20 mouse cellular contexts compared by ENCODE assay signal in genomic region chr3:116773836-116774235, GRCm38 (mm10). TPM values are rescaled to one million over a fixed set of nuclear protein-coding genes. Genes with fewer than 3 reads are reported as not detected.
DNase-seq lines count a peak whose midpoint lies in the region; ATAC-seq and TF ChIP-seq lines count a peak whose summit lies in the region.
"Had no signal": no experiment of that assay in that cellular context is flagged by ENCODE, and none has a peak within 500 bp of the region (broad histone marks: within the 10 kb centered on the region; RNA-seq: fewer than 3 reads in every experiment).

No protein-coding gene starts in this region.

- 0 out of 2 replicates have a peak, but pooled peaks have one; percentile 33 for ATAC-seq in heart, postnatal 0 days (ENCODE audit: insufficient read depth, low read depth)
- ATAC-seq in heart, embryonic 11.5 days (replicated peaks; ENCODE audit: insufficient number of reproducible peaks, low FRiP score, low TSS enrichment), result no peak
- no peak for ATAC-seq in midbrain, embryonic 16.5 days
- no peak for ATAC-seq in hindbrain, postnatal 0 days
- ATAC-seq: forebrain, embryonic 15.5 days; intestine, embryonic 15.5 days had no signal

- H3K36me3 ChIP-seq in heart, postnatal 0 days (replicated peaks; ENCODE audit: control insufficient read depth, insufficient read depth, low read length), result peaks cover 87% of the 10 kb centered on the region
- peaks cover 31% of the 10 kb centered on the region for H3K36me3 ChIP-seq in heart, embryonic 11.5 days (ENCODE audit: control insufficient read depth, insufficient read depth, low read length)
- H3K36me3 ChIP-seq in ES-Bruce4 (ENCODE audit: control insufficient read depth, insufficient read depth, low read length, poor library complexity, severe bottlenecking), result no peaks in the 10 kb centered on the region
- H3K36me3 ChIP-seq in midbrain, embryonic 16.5 days (ENCODE audit: control insufficient read depth, insufficient read depth, low read length), result peaks cover 26% of the 10 kb centered on the region
- H3K36me3 ChIP-seq in hindbrain, postnatal 0 days (ENCODE audit: insufficient read depth, low read length), result peaks cover 48% of the 10 kb centered on the region

- no peak overlapping the region for H3K9ac ChIP-seq in heart, postnatal 0 days (replicated peaks; ENCODE audit: low read depth, low read length)
- H3K9ac ChIP-seq in heart, embryonic 11.5 days (ENCODE audit: low read depth, low read length), result no peak overlapping the region
- no peak overlapping the region for H3K9ac ChIP-seq in ES-Bruce4 (ENCODE audit: low read depth, poor library complexity, severe bottlenecking)
- H3K9ac ChIP-seq in midbrain, embryonic 16.5 days (ENCODE audit: low read depth, low read length), result no peak overlapping the region
- H3K9ac ChIP-seq in hindbrain, postnatal 0 days (replicated peaks; ENCODE audit: low read length), result no peak overlapping the region
- H3K9ac ChIP-seq: embryonic facial prominence, embryonic 12.5 days; forebrain, embryonic 15.5 days; heart, embryonic 12.5 days; hindbrain, embryonic 13.5 days; intestine, embryonic 15.5 days had no signal

- no peak overlapping the region for H3K4me3 ChIP-seq in heart, postnatal 0 days (ENCODE audit: low read depth, low read length)
- no peak overlapping the region for H3K4me3 ChIP-seq in heart, embryonic 11.5 days (ENCODE audit: low read depth, low read length)
- H3K4me3 ChIP-seq in ES-Bruce4 (ENCODE audit: low read depth, low read length), result peak overlapping the region; percentile 7
- no peak overlapping the region for H3K4me3 ChIP-seq in midbrain, embryonic 16.5 days (ENCODE audit: low read depth, low read length)
- H3K4me3 ChIP-seq in hindbrain, postnatal 0 days (ENCODE audit: low read length), result no peak overlapping the region
- H3K4me3 ChIP-seq: embryonic facial prominence, embryonic 12.5 days; forebrain, embryonic 15.5 days; heart, adult 2 months; heart, embryonic 12.5 days; hindbrain, embryonic 13.5 days; intestine, embryonic 15.5 days had no signal

- no peak for DNase-seq in heart, postnatal 0 days (ENCODE audit: low spot score)
- peak; percentile 28 for DNase-seq in WW6 (ENCODE audit: low read depth, low spot score)
- DNase-seq in hindbrain, postnatal 0 days (ENCODE audit: low spot score), result no peak
- DNase-seq in cerebellum, adult 18-20 months, result no peak
- DNase-seq: adrenal gland, adult 8-10 months; adrenal gland, postnatal 36 days; cerebellum, adult 11 months; cerebellum, adult 9-10 months; cerebellum, postnatal 25 days; gastrocnemius, postnatal 10 days; heart, adult 2 months; heart, postnatal 4 days had no signal

- H3K27ac ChIP-seq in heart, postnatal 0 days (ENCODE audit: low read depth), result no peak overlapping the region
- H3K27ac ChIP-seq in heart, embryonic 11.5 days (ENCODE audit: low read depth, low read length), result no peak overlapping the region
- H3K27ac ChIP-seq in ES-Bruce4 (ENCODE audit: insufficient read depth, low read length), result no peak overlapping the region
- H3K27ac ChIP-seq in midbrain, embryonic 16.5 days (ENCODE audit: low read length), result no peak overlapping the region
- no peak overlapping the region for H3K27ac ChIP-seq in hindbrain, postnatal 0 days
- H3K27ac ChIP-seq: embryonic facial prominence, embryonic 12.5 days; forebrain, embryonic 15.5 days; heart, adult 2 months; hindbrain, embryonic 13.5 days; intestine, embryonic 15.5 days had no signal

- H3K4me2 ChIP-seq in heart, postnatal 0 days (ENCODE audit: low read depth, low read length), result no peak overlapping the region
- no peak overlapping the region for H3K4me2 ChIP-seq in heart, embryonic 11.5 days
- H3K4me2 ChIP-seq in midbrain, embryonic 16.5 days (ENCODE audit: low read length), result no peak overlapping the region
- H3K4me2 ChIP-seq in hindbrain, postnatal 0 days (ENCODE audit: low read depth, low read length), result no peak overlapping the region
- H3K4me2 ChIP-seq: embryonic facial prominence, embryonic 12.5 days; forebrain, embryonic 15.5 days; heart, embryonic 12.5 days; hindbrain, embryonic 13.5 days; intestine, embryonic 15.5 days had no signal

- no peaks in the 10 kb centered on the region for H3K4me1 ChIP-seq in heart, postnatal 0 days (ENCODE audit: control insufficient read depth, insufficient read depth)
- H3K4me1 ChIP-seq in heart, embryonic 11.5 days (ENCODE audit: control insufficient read depth, insufficient read depth, low read length), result no peaks in the 10 kb centered on the region
- no peaks in the 10 kb centered on the region for H3K4me1 ChIP-seq in ES-Bruce4 (ENCODE audit: control insufficient read depth, insufficient read depth, low read length)
- H3K4me1 ChIP-seq in midbrain, embryonic 16.5 days (ENCODE audit: control insufficient read depth, insufficient read depth, low read length), result no peaks in the 10 kb centered on the region
- no peaks in the 10 kb centered on the region for H3K4me1 ChIP-seq in hindbrain, postnatal 0 days (ENCODE audit: insufficient read depth, low read length)
- H3K4me1 ChIP-seq: embryonic facial prominence, embryonic 12.5 days; forebrain, embryonic 15.5 days; heart, embryonic 12.5 days; hindbrain, embryonic 13.5 days; intestine, embryonic 15.5 days had no signal

- no peak for TF ChIP-seq EP300 in heart, postnatal 0 days (IDR thresholded peaks at IDR 0.05; ENCODE audit: low read depth)
- no peak for TF ChIP-seq EP300 in ES-Bruce4 (IDR thresholded peaks at IDR 0.05; ENCODE audit: insufficient read depth, low read depth, low read length)

- 76% methylated on average over 12 of the region's 12 CpGs for WGBS in heart, postnatal 0 days
- 88% methylated on average over 12 of the region's 12 CpGs for WGBS in heart, embryonic 11.5 days (ENCODE audit: insufficient replicate concordance)
- 91% methylated on average over 12 of the region's 12 CpGs for WGBS in midbrain, embryonic 16.5 days
- 86% methylated on average over 12 of the region's 12 CpGs for WGBS in hindbrain, postnatal 0 days

- no peaks in the 10 kb centered on the region for H3K9me3 ChIP-seq in heart, postnatal 0 days (replicated peaks; ENCODE audit: control insufficient read depth, low read length)
- no peaks in the 10 kb centered on the region for H3K9me3 ChIP-seq in heart, embryonic 11.5 days (replicated peaks; ENCODE audit: control insufficient read depth, low read length)
- no peaks in the 10 kb centered on the region for H3K9me3 ChIP-seq in ES-Bruce4 (replicated peaks; ENCODE audit: control insufficient read depth, insufficient read depth, low read length, poor library complexity, severe bottlenecking)
- no peaks in the 10 kb centered on the region for H3K9me3 ChIP-seq in midbrain, embryonic 16.5 days (replicated peaks; ENCODE audit: control insufficient read depth, low read length, poor library complexity, severe bottlenecking)
- no peaks in the 10 kb centered on the region for H3K9me3 ChIP-seq in hindbrain, postnatal 0 days (ENCODE audit: low read length)
- H3K9me3 ChIP-seq: embryonic facial prominence, embryonic 12.5 days; forebrain, embryonic 15.5 days; heart, embryonic 12.5 days; hindbrain, embryonic 13.5 days; intestine, embryonic 15.5 days had no signal

- TF ChIP-seq POLR2A in ES-Bruce4 (IDR thresholded peaks at IDR 0.05; ENCODE audit: insufficient read depth, low read length), result no peak

- no peaks in the 10 kb centered on the region for H3K27me3 ChIP-seq in heart, postnatal 0 days (ENCODE audit: control insufficient read depth, insufficient read depth, low read length)
- no peaks in the 10 kb centered on the region for H3K27me3 ChIP-seq in heart, embryonic 11.5 days (ENCODE audit: control insufficient read depth, insufficient read depth, low read length)
- H3K27me3 ChIP-seq in ES-Bruce4 (ENCODE audit: control insufficient read depth, insufficient read depth, low read length, poor library complexity, severe bottlenecking), result no peaks in the 10 kb centered on the region
- H3K27me3 ChIP-seq in midbrain, embryonic 16.5 days (ENCODE audit: control insufficient read depth, insufficient read depth, low read depth, low read length), result no peaks in the 10 kb centered on the region
- H3K27me3 ChIP-seq in hindbrain, postnatal 0 days (ENCODE audit: insufficient read depth, low read length), result no peaks in the 10 kb centered on the region
- H3K27me3 ChIP-seq: embryonic facial prominence, embryonic 12.5 days; forebrain, embryonic 15.5 days; heart, embryonic 12.5 days; hindbrain, embryonic 13.5 days; intestine, embryonic 15.5 days had no signal

- no peak for TF ChIP-seq CTCF in heart, postnatal 0 days (IDR thresholded peaks at IDR 0.05; ENCODE audit: low read depth)
- no peak for TF ChIP-seq CTCF in ES-Bruce4 (IDR thresholded peaks at IDR 0.05; ENCODE audit: low read depth, low read length)
- TF ChIP-seq CTCF in hindbrain, postnatal 0 days (IDR thresholded peaks at IDR 0.05; ENCODE audit: low read depth), result no peak

RNA-seq across cellular contexts. Expression of gene Agl, which starts 34.1 kb away (rescaled TPM):
- 241 and 242 TPM in 2 replicates for total RNA-seq in heart, postnatal 0 days (2014; rRNA removed; ENCODE audit: low replicate concordance)
- polyA plus RNA-seq in heart, postnatal 0 days (2015; fragmentation: Nextera tagmentation; extraction: Ambion mirVana), result 69.0 and 75.0 TPM in 2 replicates
- 49.2 and 55.8 TPM in 2 replicates for polyA plus RNA-seq in heart, embryonic 11.5 days (2014; fragmentation: Nextera tagmentation; extraction: Ambion mirVana)
- polyA plus RNA-seq in ES-Bruce4 (2011; ENCODE audit: insufficient read depth, insufficient read length, low read depth, missing spikeins), result 15.2 and 15.8 TPM in 2 replicates
- polyA plus RNA-seq in midbrain, embryonic 16.5 days (2015; fragmentation: Nextera tagmentation; extraction: Ambion mirVana), result 12.6 and 14.5 TPM in 2 replicates
- total RNA-seq in hindbrain, postnatal 0 days (2014; rRNA removed), result 14.3 and 16.1 TPM in 2 replicates
- polyA plus RNA-seq in hindbrain, postnatal 0 days (2015; fragmentation: Nextera tagmentation; extraction: Ambion mirVana), result 13.6 and 13.9 TPM in 2 replicates
